Mouse (Mus musculus): Measurements from ENCODE around the gene Gm9964.
"Not testable (repeated sequence)": the region's sequence is repeated elsewhere in the genome, so short reads cannot be mapped to it uniquely, and the experiment has no call there.

Gene Gm9964

DNA sequence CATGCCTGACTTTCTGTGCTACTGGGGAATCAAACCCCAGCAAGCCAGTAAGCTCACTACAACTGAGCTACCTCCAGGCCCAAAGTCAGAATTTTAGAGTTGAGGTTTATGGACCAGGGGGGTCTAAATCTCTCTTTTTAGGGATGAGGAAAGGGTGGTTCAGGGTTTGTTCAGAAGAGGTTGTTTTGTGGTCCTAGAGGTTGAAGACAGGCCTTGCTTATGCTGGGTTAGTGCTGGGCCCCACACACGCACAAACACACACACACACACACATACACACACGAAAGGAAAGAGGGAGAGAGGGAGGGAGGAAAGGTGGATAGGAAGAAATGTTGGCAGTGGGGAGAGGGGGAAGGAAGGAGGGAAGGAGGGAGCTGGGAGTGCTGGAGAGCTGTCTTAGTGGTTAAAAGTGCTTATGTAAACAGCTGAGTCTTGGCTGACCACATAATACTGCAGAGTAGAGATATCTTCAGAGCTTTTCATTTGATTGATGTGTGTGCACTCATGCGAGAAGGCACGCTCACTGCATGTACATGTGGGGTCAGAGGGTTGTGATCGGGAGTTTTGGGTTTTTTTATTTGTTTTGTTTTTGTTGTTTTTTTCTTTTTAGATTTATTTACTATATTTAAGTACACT lies at the start of gene Gm9964:
TSS of gene Gm9964 (minus strand) at position 51 of the 636 bp plus-strand sequence.
- DNase-seq = no peak

DNA sequence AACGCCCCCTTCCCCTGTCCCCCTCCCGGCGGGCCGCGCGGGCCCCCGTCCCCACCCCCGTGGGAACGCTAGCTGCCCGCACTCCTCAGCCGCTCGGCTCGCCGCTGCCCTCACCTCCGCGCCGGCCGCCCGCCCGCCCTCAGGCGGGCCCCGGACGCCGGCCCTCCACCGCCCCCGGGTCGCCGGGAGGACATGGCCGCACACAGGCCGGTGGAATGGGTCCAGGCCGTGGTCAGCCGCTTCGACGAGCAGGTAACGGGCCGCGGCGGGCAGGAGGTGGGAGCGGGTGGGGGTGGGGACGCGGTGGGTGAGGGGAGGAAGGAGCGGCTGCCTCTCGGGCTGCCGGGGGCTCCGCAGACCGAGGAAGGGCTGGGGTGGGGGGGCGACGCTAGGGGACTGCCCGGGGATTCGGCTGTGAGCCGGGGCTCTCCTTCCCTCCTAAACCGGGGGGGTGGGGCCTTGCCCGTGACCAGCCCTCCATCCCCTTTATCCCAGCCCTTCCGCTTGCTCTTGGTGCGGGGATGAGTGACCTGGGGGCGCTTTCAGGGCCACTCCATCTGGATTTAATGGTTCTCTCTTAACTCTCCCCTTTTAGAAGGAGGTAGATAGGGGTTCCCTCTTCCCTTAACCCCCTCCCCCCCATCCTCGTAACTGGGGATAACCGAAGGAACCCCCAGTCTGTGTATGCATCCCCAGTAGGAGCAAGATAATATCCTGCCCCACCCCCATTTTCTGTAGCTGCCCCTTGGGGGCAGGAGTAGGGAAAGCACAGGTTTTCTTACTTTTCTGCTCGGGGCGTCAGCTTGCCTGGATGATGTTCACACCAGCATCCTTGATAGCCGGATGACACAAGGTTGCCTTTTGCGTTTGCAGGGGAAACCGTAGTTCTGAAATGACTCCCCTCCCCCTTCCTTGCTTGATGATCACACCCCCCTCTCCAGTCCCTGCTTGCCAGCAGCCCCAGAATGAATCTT lies 43.4 kb upstream of the Gm9964 start:
- peak; percentile 11 for DNase-seq

DNA sequence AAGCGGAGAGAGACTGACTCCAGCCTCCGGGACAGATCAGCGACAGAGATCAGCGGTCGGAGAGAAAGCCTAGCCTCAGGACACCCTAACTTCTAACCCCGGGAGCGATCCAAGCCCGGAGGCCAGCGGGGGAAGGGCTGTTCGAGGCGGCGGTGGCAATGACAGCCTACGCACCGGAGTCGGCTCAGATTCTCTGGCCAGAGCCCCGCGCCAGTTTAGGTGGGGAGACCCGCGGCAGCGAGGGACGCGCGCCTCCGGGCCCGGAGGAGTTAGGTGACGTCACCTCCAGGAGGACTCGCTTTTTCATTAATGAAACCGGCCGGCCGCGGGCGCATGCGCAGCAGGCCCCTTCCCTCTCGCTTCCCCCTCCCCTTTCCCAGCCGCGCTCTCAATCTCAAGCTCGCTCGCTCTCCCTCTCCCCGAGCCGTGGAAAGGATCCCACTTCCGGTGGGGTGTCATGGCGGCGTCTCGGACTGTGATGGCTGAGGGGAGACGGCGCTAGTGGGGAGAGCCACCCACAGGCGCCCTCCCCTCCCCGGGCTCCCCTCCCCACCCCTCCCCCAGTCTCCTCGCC lies 42.6 kb upstream of the Gm9964 start, which contains the start of gene Nf1:
TSS of gene Nf1 (plus strand) at position 460 of the 574 bp plus-strand sequence.
- DNase-seq = peak; percentile 94

DNA sequence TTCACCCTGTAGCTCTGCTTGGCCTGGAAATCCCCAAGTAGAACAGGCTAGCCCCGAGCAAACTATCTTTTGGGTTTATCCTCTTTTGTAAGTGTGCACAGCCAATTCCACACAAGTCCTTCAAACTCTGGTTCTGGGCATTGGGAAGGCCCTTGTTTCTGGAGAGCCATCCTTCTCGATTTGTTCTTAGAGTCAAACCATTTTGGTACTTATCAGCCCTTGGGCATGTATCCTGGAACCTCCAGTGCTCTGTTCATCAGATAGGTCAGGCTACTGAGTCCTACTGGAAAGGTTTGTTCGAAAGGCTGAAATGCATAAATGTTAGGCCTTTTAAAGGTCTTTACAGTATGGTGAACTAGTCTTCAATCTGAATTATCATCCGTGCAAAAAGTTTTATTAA lies 41.9 kb upstream of the Gm9964 start:
- DNase-seq = no peak

DNA sequence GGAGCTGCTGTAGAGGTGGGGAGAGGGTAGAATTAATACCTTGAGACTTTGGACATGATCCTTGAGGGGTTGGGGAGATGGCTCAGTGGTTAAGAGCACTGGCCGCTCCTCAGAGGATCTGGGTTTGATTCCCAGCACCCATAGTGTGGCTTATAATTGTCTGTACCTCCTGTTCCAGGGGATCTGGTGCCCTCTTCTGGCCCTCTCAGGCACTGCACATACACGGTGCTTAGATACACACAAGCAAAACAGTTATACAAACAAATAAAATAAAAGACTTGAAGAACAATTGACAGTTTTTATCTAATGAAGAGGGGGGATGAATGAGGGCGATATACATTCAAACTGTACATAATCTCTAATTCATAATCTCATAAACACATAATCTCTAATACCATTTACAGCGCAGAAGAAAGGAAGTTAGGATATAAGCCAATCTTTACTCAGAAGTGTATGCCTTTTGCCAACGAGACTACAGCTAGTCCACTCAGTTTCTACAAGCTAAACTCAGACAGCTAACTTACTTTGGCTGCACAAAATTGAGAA lies 40.1 kb upstream of the Gm9964 start:
- DNase-seq = no peak

DNA sequence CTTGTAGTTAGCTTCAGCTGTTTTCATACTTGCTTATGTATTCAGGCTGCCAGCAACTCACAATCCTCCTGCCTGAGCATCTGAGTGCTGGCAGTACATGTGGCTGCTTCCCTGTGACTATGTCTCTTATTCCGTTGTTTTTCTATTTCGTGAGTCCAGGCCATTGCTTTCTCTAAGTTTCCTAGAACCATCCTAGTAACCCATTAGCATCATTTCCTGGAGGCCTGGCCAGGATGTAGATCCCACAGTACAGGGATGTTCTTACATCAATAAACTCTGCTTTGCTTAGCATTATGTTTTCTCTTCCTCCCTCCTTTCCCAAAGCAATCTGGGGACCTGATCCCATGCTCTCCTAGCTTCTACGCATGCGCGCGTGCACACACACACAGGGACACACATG lies 38.4 kb upstream of the Gm9964 start:
- no peak for DNase-seq

DNA sequence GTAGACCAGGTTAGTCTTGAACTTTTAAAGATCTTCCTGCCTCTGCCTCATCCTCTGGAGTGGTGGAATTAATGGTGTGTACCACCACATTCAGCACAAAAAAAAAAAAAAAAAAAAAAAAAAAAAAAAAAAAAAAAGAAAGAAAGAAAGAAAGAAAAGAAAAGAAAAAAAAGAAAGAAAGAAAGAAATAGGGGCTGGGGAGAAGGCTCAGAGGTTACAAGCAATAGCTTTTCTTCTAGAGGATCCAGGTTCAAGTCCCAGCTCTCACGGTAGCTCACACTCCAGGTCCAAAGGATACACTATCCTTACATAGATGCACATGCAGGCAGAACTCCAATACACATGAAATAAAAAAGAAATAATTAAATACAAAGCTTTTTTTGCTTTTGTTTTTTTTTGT lies 32.9 kb upstream of the Gm9964 start:
- no peak for DNase-seq

DNA sequence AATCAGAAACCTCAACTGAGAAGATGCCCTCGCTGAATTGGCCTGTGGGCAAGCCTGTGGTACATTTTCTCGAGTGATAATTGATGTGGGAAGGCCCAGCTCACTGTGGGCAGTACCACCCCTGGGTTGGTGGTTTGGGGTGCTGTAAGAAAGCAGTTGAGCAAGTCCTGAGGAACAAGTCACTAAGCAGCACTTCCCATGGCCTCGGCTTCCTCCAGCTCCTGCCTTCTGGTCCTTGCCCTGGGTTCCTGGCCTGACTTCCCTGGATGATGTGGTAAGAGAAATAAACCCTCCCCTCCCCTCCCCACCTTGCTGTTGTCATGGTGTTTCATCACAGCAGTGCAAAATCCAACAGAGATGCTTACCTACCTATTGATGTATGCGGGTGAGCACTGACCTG lies 31.4 kb upstream of the Gm9964 start:
- DNase-seq = no peak

DNA sequence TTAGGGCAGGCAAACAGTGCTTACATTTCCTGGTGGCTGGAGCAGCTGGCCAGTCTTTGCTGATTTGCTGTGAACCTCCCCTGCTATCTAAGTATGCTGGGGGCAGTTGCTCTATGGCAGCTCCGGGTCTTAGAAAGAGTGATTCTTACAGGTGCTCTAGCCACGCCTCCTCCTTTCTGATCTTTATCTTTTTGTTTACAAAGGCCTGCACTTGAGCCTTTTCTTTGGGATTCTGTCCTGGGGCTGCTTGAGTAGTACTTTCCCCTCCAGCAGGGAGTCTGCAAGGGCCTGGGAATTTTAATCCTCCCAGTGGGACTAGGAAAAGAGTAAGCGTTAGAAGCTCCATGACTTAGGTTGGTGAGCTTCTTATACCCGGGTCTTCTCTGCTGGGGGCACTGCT lies 30.4 kb upstream of the Gm9964 start:
- DNase-seq = no peak

DNA sequence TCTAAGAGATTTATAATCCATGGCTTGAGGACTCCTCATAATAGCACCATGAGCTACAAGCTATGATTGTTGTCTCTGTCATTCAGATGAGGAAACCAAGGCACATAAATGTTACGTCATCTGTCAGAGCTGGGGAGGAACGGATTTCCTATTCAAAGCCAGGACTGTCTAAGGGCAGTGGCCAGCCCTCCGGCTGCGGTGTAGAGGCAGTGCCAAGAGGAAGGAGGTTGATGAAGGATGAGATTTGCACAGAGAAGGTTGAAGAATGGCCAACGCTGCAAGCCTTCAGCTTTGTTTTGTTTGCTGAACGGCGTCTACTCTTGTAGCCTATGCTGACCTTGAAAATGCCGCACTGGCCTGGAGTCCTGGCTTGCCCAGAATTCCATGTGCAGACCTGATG lies 29.0 kb upstream of the Gm9964 start:
- DNase-seq = no peak

DNA sequence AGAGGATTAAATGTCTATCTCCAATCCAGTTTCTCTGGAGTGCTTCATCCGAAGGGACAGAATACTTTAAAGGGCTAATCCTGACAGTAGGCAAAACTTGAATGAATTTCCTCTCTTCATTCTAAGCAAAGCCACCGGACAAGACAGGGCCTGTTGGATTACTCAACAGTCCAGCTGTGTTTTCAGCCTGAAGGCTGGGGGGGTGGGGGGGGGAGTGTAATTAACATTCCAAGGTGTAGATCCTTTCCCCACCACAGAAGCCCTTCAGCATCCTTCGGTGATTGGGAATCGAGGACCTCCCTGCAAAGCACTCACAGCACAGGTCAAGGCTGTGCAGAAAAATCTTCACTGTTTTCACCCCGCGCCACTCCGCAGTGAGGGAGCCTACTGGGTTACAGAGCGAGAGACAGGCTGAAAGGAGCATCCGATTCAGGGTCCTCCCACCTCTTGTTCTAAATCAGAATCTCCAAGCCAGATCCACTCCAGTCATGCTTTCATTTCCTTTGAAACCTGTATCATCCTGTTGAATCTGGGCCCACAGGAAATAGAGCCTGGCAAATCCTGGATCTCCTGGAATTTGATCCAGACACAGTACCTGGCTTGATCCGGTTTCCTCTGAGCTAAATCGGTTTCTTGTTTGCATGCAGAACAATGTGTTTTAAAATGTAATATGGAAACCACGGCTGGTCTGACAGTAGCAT lies 27.4 kb upstream of the Gm9964 start:
- no peak for DNase-seq

DNA sequence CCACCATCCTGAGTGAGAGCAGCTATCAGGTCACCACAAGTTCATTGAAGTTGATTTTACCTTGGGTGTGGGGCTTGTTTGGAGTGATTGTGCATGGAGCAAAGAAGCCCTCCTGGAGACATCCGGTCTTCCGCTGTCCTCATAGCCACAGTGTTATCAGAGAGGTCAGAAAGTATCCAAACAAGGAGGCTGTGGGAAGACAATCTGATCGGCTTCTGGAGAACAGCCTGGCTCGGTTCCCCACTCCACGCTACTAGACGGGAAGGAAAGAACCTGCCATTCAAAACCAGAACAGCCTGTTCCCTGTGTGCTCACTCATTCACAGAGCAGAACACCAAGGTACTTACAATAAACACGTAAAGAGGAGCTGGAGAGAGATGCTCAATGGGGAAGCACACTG lies 23.1 kb upstream of the Gm9964 start:
- no peak for DNase-seq

DNA sequence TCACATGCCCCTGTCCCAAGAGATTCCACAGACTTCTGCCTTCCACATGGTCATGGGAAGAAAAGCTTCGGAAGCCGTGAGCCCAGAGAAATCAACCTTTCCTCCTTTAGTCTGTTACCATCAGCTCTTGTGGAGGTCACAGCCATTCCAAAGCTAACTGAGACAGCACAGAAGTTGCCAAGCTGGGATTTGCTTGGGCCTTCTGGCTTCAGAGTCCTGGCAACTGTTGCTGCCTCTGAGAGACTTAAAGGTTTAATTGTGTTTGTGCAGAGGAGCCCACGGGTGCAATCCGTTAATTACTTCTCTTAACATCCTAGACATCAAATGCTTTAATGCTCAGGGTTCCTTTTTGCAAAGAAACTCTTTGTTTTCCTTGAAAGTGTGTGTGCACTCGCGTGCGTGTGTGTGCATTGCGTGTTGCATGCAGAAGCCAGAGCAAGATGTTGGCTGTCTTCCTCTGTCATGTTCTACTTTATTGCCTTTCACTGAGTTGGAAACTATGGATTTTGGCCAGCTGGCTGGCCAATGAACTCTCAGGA lies 20.2 kb upstream of the Gm9964 start:
- DNase-seq = no peak

DNA sequence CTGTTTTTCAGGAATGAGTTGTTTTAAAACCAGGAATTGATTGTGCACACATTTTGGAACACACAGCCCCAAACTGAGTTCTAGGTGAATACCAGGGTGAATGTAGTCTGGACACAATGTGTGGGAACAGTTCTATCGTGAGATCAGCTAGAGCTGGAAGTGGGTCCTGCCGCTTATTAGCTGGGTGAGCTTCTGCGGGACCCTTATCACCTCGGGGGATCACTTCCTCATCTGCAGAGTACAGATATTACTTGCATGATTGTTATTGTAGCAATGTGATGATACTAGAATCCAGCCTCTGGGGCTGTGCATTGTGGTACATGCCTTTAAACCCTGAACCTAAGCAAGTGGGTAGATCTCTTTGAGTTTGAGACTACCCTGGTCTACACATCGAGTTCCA lies 13.8 kb upstream of the Gm9964 start:
- no peak for DNase-seq

DNA sequence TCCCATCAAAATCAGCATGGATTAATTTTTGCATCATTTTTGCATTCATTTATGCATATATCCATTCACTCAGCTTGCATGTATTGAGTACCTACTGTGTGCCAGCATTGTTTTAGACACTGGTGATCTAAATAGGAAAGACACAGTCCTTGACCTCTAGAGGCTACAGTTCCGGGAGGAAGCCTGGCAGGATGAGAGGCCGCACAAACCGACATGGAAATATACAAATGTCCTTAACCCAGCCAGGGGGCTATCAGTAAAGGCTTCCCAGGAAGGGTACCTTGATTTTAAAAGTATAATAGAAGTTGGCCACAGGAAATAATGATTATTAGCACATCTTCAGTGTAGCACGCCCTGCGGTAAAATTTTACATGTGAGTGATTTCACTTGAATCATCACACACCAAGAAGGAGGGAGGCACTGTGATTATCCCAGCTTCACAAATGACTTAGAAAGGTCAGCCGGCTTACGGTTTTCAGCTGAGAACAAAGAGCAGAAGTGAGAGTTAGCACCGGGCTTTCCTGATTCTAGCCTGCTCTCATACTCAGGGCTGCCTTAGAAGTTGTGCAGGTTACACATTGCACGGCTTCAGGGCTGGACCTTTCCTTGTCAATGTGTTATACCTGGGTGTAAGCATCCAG lies 11.0 kb upstream of the Gm9964 start:
- DNase-seq = no peak

DNA sequence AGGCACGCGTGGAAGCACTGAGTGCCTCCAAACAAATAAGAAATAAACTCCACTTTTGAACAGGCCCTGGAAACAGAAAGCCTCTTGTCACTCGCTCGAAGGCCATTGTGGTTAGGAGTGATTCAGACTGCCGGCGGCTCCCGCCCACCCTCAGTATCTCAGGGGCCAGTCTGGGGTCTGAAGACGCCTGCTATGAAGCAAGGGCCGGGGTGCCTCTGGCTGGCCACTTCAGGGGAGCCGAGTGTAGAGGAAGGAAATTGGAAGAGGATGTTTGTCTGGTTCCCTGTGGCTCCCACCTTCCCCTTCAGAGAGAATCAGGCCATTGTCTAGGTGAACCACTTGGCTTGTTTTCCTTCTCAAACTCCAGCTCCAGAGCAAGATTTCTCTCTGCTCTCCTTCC lies 10.3 kb upstream of the Gm9964 start:
- no peak for DNase-seq

DNA sequence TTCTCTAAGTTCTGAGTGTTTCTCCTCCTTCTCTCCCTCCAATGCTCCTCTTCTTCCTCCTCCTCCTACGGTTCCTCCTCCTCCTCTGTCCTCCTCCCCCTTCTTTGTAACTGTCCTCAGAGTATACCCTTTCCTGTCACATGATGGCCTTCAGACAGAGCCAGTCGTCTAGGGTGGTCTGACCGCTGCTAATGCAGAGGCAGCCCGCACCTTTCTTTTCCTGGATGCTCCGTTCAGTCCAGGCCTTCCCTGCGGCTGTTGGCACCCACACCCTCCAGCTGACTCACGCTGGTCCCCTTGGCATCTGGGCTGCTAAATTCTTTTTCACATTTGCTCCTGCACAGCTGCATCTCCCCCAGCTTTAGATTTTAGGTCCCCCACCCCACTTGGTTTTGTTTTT lies 9.8 kb upstream of the Gm9964 start:
- no peak for DNase-seq

DNA sequence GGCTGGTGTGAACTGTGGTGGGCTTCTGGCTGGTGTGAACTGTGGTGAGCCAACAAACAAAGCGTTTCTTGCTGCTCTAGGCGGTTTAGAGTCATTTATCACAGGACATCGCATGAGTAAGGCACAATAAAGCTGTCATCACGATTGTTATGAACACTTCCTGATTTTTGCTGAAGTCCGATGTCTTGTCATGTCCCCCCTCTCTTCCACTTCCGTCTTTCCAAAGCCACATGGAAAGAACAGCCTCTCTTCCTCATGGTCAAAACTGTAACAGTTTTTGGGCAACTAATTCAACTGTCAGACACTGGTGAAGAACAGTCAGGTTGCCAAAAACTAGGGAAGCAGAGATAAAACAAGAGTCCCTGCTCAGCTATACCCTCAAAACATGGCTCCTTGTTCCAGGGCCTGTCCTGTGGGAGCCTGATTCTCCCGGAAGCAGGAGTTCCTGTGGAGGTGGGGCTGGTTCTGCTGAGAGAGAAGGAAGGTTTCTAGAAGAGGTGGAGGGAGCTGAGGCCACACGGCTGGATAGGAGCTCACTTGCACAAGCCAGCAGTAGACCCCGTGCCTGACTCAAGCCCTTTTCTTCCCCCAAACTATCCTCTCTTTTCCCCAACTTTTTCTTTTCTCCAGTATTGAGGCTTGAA lies 9.1 kb upstream of the Gm9964 start:
- no peak for DNase-seq

DNA sequence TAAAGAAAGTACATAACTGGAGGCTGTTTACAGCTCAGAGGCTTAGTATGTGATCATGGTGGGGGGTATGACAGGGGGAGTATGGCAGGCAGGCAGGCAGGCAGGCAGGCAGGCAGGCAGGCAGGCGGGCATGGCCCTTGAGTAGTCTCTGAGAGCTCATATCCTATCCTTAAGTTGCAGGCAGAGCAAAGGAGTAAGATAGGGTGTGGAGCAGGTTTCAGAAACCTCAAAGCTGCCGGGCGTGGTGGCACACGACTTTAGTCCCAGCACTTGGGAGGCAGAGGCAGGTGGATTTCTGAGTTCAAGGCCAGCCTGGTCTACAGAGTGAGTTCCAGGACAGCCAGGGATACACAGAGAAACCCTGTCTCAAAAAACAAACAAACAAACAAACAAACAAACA lies 7.5 kb upstream of the Gm9964 start:
- DNase-seq = not testable (repeated sequence)

DNA sequence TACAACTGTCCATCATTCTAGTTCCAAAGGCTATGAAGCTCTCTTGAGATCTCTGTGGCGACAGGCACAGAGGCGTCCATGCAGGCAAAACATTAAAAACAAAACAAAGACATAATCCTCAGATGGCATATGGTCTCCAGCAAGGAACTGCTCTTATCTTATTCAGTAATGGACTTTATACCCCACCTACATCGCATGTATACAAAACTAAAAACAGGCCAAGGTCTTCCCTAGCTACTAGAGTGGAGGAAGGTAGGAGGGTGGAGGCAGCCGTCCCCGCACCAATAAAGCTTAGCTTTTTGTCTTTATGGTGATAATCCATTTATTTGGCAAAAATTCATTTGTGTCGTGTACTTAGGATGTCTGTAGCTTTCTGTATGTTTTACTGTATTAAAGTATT lies 6.4 kb upstream of the Gm9964 start:
- DNase-seq = no peak

DNA sequence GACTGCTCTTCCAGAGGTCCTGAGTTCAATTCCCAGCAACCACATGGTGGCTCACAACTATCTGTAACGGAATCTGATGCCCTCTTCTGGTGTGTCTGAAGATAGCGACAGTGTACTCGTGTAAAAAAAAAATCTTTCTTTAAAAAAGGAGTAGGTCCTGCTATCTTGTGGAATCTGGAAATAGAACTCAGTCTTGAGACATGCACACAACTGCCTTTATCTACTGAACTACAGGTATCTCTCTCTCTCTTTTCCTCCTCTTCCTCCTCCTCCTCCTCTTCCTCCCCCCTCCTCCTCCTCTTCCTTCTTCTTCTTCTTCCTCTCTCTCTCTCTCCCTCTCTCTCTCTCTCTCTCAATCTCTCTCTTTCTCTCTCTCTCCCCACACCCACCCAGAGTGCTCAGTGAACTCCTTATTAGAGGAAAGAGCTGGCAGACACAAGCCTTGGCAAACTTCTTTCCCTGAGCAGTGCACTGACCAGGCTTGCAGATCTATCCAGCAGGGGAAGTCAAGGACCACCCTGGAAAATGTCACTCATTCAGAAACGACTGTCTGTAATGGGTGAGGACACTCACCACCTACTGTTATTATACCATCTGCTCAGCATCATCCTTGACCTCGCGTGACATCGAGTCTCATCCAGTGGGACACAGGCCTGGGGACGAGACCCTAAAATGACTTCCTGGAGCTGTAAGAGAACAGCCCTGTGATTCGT lies 3.2 kb upstream of the Gm9964 start:
- DNase-seq = no peak

Data from right cerebral cortex, adult 18-20 months (tissue).